Mouse (Mus musculus) monocyte, adult 2 months (primary cell): ENCODE measurements around the gene Parp1.

Source experiments
- DNase-seq, 2 experiments: peaks; one replicate each; pipeline ENCODE4 v3.0.0; 2022; ENCODE audit warnings: low spot score in 2 of 2, low read depth in 1 of 2

Parp1 gene

DNA sequence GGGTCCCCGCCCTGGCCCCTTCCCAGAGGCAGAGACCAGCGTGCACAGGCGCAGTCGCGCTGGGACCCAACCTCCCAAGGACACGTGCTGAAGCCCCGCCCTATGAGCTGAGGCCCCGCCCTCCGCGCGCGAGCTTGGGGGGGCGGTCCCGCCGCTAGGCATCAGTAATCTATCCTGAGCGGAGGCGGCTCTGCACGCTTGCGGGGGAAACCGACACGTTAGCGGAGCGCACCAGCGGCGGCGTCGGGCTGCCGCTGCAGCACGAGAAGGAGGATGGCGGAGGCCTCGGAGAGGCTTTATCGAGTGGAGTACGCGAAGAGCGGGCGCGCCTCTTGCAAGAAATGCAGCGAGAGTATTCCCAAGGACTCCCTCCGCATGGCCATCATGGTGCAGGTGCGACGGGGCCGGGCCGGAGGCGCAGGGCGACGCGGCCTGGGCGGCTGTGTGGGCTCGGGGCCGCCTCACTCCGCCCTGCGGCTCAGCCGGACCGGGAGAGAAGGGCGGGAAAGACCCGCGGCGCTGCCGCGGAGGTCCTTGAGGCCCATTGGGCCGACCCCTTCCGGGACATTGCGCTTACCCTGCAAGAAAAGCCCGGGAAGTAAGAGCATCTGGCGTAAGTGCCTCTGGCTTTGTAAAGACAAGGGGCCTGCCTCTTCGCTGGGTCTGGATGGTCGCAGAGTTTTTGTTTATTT is at the start of gene Parp1:
Gene Parp1, plus strand, starts transcription at position 164 of the 692 bp plus-strand sequence.
- DNase-seq, result peak; percentile 74 to 86

DNA sequence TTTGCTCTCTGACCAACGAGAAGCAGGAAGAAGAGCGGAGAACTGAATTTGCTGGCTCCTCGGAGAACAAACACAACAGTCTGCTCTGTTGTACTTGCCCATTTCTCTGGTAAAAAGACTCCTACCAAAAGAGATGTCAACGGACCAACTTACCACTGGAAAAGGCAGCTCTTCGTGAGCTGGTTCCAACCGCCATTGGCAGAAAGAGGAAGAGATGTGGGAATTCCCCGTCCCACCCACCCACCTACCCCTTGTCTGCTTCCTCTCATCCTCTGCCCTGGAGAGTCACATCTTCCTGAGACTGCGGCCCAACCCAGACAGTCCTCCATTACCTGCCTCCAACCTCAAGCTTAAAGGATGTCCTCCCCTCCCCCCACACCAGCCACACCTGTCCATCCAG is 49.2 kb upstream of the Parp1 start:
- peak in 1 of 2 experiments; percentile 7 for DNase-seq

DNA sequence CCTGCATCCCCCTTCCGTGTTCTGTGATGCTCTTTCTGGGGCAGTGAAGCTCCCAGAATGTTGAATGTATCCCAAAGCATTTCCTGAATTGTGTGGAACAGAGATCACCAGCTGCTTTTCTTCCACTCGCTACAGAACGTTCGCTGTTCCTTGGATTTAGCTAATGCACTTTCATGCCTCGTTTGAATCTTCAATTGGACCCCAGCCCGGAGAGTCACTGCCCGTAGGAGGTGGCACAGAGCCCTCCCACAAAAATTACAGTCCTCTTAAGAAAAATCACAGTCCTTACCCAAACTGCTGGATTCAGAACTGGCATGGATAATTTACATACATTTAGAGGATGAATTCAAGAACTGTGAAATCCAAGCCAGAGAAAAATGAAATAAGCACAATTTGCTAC is 48.5 kb upstream of the Parp1 start:
- no peak for DNase-seq

DNA sequence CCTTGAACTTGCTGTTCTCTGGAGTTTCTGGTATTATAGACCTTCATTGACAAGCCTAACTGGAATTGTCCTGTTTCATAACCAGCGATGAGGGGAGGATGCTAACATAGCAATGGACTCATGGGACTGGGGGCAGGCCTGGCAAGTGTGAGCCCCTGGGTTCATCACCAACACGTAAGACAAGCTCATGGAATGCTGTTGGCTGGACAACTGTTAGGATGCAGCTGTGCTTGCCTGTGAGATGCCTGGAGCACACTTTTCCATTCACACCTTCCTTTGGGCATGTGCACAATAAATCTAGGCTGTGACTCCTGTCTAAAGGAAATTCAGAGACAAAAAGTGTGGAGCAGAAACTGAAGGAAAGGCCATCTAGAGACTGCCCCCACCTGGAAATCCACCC is 45.4 kb upstream of the Parp1 start:
- no peak for DNase-seq

DNA sequence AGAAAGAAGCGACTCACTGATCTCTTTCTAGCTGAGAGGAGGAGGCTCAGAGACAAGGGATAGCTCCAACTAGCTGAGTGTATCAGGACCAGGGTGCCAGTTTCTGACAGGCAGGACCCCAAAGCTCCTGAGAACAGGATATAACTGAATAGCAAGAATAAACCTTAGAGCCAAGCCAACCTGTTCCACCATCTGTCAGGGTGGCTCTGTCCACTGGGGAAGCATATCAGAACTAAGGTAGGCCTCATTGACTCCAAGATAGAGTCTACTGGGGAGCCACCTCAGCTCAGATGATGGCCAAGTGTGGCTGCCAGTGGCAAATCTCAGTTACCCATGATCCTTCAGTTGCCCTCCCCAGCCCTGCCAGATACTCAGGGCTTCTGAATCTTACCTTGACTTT is 43.4 kb upstream of the Parp1 start:
- no peak for DNase-seq

DNA sequence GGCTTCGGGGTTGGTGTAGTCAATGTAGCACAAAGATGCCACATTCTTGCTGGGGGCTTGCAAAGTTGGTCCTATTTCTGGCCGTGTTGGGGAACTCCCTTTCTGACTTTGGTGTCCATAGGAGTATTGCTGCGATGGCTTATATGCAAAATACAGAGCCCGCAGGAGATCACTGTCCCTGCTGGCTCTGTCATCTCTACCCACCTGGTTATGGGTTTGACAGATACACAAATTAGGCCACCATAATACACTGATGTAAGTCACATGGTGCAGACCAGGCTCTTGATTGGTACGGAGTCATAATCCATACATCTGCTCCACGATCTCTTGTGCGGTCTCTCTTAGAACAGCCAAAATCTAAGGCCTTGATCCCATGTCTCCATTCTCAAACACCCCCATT is 38.9 kb upstream of the Parp1 start:
- DNase-seq, result no peak

- no peak for DNase-seq
Measured at GRCm38 (mm10) chr1:180530457-180531263, 38.1 kb upstream of the Parp1 start.

- no peak for DNase-seq
Measured at GRCm38 (mm10) chr1:180532671-180533070, 36.1 kb upstream of the Parp1 start.

GRCm38 (mm10) chr1:180536719-180537118 is 32.0 kb upstream of the Parp1 start:
- no peak for DNase-seq

GRCm38 (mm10) chr1:180541251-180541650 is 27.5 kb upstream of the Parp1 start:
- no peak for DNase-seq

- DNase-seq, result no peak
Measured at GRCm38 (mm10) chr1:180541883-180542711, 26.6 kb upstream of the Parp1 start.

DNA sequence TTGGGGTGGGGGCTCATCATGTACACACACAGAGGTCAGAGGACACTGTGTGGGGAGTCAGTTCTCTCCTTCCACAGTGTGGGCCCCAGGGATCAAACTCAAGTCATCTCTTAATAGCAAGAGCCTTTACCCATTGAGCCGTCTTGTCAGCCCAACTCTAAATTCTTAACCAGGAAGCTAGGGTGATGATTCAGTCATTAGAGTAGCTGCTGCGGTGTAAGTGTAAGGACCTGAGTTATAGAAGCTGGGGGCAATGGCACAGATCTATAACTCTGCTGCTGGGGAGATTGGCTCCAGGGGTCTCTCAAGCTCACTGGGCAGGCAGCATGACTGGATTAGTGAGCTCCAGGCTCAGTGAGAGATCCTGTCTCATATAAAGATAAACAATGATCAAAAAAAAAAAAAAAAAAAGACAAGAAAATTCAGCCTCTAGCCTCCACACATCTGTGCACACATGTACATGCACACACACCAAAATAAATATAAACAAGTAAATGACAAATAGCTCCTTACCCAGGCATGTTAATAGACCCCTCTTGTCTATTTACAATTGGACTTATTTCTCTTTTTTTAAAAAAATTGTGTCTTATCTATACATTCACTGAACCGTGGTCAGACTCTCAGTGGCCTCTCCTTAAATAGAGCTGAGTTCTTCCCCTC is 25.9 kb upstream of the Parp1 start:
- no peak for DNase-seq

DNA sequence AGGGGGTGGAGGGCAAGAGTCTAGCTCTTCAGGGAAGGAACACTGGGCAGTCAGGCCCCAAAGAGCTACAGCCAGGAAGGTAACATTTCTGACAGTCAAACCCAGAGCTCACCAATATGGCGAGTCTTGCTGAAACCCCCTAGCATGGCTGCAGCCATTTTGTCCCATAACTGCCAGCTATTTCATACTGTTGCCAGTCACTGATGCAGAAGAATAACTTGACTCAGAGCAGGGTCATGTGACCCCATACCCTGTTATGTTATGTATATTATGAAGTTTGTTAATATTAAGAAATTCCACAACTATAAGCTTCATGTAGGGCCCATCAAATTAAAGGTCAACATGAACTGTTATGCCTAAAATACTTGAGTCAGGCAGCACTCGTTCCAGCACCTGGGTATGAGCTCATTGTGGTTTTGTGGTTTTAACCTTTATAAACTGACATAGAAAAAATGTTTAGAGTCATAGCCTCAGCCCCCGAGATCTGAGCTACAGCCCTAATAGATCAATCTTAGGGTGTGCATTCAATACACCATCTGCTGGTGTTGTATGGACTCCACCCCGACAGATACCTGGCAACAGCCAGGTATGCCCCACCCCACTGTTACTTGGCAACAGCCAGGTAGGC is 22.7 kb upstream of the Parp1 start:
- DNase-seq, result no peak

DNA sequence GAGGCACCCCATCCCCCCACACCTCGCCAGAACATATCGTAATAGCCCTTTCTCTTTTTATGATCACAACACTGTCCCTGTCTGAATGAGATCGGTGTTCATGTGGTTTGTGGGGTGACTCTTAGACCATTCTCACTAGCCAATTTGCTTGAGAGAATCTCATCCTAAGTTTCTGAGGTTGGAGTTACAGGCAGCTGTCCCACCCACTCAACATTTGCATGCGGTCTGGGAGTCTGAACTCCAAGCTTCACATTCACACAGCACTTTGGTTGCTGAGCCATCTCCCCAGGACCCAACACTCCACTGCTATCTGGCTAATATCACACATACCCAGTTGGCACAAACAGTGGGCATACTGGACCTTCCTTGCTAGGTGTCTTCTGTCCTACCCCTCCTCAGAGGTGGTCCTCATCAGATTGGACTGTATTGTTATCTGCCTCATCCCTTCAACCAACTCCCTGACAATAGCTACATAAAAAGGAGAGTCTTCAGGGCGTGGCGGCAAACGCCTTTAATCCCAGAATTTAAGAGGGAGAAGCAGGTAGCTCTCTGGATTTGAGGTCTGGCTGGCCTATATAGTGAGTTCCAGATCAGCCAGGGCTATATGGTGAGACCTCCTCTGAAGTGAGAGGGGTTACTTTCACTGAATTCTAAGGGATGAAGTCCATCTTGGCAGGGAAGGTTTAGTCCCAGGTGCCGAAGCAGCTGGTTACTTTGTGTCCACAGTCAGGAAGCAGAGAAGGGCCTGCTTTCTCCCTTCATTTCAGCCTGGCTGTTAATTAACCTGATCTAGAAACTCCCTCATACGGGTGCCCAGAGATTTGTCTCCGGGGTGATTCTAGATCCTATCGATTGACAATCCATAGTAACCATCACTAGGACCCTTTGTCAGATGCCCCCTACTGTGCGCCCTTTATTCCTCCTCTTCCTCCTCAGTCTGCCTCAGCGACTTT is 21.6 kb upstream of the Parp1 start:
- DNase-seq, result no peak

- no peak for DNase-seq
Measured at GRCm38 (mm10) chr1:180547751-180548669, 20.7 kb upstream of the Parp1 start.

DNA sequence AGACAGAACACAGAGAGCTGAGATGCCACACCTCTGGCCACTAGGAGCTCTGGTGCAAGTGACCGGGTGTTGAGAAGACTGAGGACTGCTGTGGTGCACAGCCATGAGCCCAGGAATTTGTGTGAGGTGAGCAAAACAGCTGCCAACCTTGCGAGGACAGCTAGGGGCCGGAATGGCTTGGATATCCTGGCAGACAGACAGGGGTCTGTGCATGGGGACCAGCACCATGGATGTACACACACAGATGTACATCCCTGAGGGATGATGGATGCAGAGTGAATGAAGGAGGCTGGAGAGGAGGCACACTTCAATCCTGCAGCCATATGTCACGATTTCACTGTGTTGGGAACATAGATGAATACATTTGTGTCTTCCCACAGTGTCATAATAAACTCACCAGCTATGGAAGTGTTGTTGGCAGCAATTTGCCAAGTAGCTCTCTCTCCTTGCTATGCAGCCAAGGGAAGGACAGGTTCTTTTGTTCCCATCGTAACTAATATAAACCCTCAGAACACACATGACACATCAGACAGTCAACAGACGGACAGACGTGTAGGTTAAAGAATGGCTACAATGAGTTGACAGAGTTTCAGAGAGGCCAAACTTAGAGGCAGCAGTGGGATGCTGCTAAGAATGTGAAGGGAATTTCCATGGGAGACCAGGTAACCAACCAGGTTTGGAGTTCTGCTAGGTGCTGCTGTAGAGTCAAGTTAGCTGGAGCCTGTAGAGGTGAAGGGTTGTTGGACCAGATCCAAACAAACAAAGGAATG is 19.0 kb upstream of the Parp1 start:
- DNase-seq, result no peak

DNA sequence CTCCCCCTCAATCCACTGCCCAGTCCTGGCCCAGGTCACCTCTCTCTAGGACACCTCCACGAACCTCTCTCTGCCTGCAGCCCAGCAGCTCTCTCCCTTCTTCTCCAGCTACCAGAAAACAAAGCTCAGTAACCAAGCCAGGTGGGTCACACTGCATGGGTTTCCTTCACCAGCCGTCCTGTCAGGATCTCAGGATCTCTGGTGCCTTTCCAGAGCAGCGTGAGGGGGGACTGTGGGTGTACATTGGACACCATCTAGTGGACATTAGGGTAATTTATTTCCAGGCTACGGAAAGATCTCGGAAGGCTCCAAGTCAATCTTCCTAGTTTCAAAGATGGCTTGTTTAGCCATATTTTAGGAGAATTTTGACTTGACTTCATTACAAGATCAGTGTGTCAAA is 18.0 kb upstream of the Parp1 start:
- DNase-seq, result no peak

DNA sequence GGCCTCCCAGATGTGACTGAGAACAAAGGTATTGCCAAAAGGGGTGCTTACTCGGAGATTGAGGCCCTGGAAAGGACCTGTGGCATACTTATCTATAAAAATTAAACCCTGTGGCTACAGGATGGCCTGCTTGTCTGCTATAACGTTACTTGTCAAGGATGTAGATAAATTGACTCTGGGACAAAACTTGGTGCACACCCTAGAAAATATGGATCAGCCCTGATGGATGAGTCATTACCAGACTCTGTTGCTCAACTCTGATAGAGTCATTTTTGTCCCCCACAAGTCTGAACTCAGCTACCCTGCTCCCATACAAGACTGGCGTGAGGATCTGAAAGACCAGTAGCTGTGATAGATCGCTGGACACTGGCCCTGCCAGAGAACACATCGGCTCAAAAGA is 11.8 kb upstream of the Parp1 start:
- no peak for DNase-seq
